Mouse (Mus musculus) embryonic facial prominence, embryonic 11.5 days (tissue): ENCODE results near the gene Castor1. TPM values are rescaled to one million over a fixed set of nuclear protein-coding genes. Genes with fewer than 3 reads are reported as not detected.

ENCODE experiments used
- ATAC-seq: fragments of 200-750 bp; cut with Nextera tagmentation; replicated peaks from 2 replicates; pipeline ENCODE4 v1.8.0; 2017; ENCODE audit warnings: low read depth; ENCODE audit not compliant: insufficient number of reproducible peaks, low FRiP score, low TSS enrichment
- DNase-seq: peaks from one replicate; pipeline ENCODE4 v3.0.0-alpha.2; 2015; ENCODE audit warnings: low spot score
- H3K27ac ChIP-seq: fragments of 300-500 bp; sonication (generic); replicated peaks from 2 replicates; pipeline ENCODE4 v1.5.1; 2014; ENCODE audit warnings: mild to moderate bottlenecking, low read depth, low read length, control low read depth
- H3K27me3 ChIP-seq: fragments of 300-500 bp; sonication (generic); 2 replicates; pipeline ENCODE4 v1.6.1; 2014; ENCODE audit warnings: mild to moderate bottlenecking, low read length, moderate library complexity, mixed read lengths; ENCODE audit not compliant: control insufficient read depth, insufficient read depth
- H3K36me3 ChIP-seq: fragments of 300-500 bp; sonication (generic); replicated peaks from 2 replicates; pipeline ENCODE4 v1.6.1; 2014; ENCODE audit warnings: low read depth, mild to moderate bottlenecking, low read length, moderate library complexity, mixed read lengths; ENCODE audit not compliant: control insufficient read depth, insufficient read depth
- H3K4me1 ChIP-seq: fragments of 300-500 bp; sonication (generic); 2 replicates; pipeline ENCODE4 v1.6.1; 2014; ENCODE audit warnings: low read length, mixed read lengths; ENCODE audit not compliant: control insufficient read depth, insufficient read depth
- H3K4me2 ChIP-seq: fragments of 300-500 bp; sonication (generic); 2 replicates; pipeline ENCODE4 v1.6.1; 2014; ENCODE audit warnings: low read depth, mild to moderate bottlenecking, control low read depth, low read length, moderate library complexity
- H3K4me3 ChIP-seq: fragments of 300-500 bp; sonication (generic); 2 replicates; pipeline ENCODE4 v1.5.1; 2014; ENCODE audit warnings: low read depth, low read length, control low read depth
- H3K9ac ChIP-seq: fragments of 300-500 bp; sonication (generic); replicated peaks from 2 replicates; pipeline ENCODE4 v1.6.1; 2014; ENCODE audit warnings: mild to moderate bottlenecking, control low read depth, low read length
- H3K9me3 ChIP-seq: fragments of 300-500 bp; sonication (generic); replicated peaks from 2 replicates; pipeline ENCODE4 v1.6.1; 2016; ENCODE audit warnings: mild to moderate bottlenecking, low read length, inconsistent platforms, mixed read lengths; ENCODE audit not compliant: control insufficient read depth
- WGBS: fragments of 180-500 bp; shearing (Covaris S2); extraction: QIAGEN DNeasy Blood & Tissue Kit; methylation state at CpG from one replicate; pipeline ENCODE4 v1.1.7; 2014; 5-methylcytosine and 5-hydroxymethylcytosine counted together
- polyA plus RNA-seq: library from polyadenylated mRNA; unstranded; fragments of >200 nt; fragmentation: Nextera tagmentation; extraction: Ambion mirVana; gene quantifications from 2 replicates; pipeline ENCODE4 v1.2.1, GENCODE M21; 2014

Gene Castor1
- polyA plus RNA-seq, 1 experiment from 2014 or later = 2.3 TPM

GRCm38 (mm10) chr11:4271544-4271943, 53.5 kb downstream of the Castor1 start:
- no peak overlapping the region for H3K4me2 ChIP-seq
- peaks cover 17% of the 10 kb centered on the region for H3K27me3 ChIP-seq
- H3K27ac ChIP-seq = no peak overlapping the region
- no peak overlapping the region for H3K4me3 ChIP-seq
- no peaks in the 10 kb centered on the region for H3K36me3 ChIP-seq
- WGBS = 54% methylated on average over 11 of the region's 11 CpGs
- H3K9me3 ChIP-seq = no peaks in the 10 kb centered on the region
- no peak overlapping the region for H3K9ac ChIP-seq
- H3K4me1 ChIP-seq = no peaks in the 10 kb centered on the region; the same call in 1 of the 2 replicates
- ATAC-seq = no peak
- DNase-seq = no peak

Other genes with a start within 250 kb of the Castor1 start
- 0.18 TPM in 1 of 2 replicates, not detected in the other for gene 4930556J24Rik, start 241.4 kb upstream of the Castor1 start, polyA plus RNA-seq
- gene Gal3st1, start 234.6 kb upstream of the Castor1 start, polyA plus RNA-seq = 0.63 and 0.99 TPM in 2 replicates
- not detected in 2 replicates for gene Sec14l4, start 186.8 kb upstream of the Castor1 start, polyA plus RNA-seq
- not detected in 2 replicates for gene Sec14l3, start 153.4 kb upstream of the Castor1 start, polyA plus RNA-seq
- gene Mtfp1, start 122.8 kb upstream of the Castor1 start, polyA plus RNA-seq = 6.7 and 8.7 TPM in 2 replicates
- gene Sec14l2, start 94.8 kb upstream of the Castor1 start, polyA plus RNA-seq = 1.3 and 1.5 TPM in 2 replicates
- gene Rnf215, start 83.0 kb upstream of the Castor1 start, polyA plus RNA-seq = 26.1 and 26.4 TPM in 2 replicates
- gene Ccdc157, start 57.9 kb upstream of the Castor1 start, polyA plus RNA-seq = 3.5 and 3.6 TPM in 2 replicates
- 82.7 and 84.6 TPM in 2 replicates for gene Sf3a1, start 57.9 kb upstream of the Castor1 start, polyA plus RNA-seq
- gene Tbc1d10a, start 31.4 kb upstream of the Castor1 start, polyA plus RNA-seq = 15.9 and 18.1 TPM in 2 replicates
- not detected in 2 replicates for gene Osm, start 18.2 kb downstream of the Castor1 start, polyA plus RNA-seq
- gene Lif, start 39.3 kb downstream of the Castor1 start, polyA plus RNA-seq = 0.07 and 0.14 TPM in 2 replicates
- gene Hormad2, start 222.9 kb downstream of the Castor1 start, polyA plus RNA-seq = 0.56 TPM in 2 replicates